Mouse (Mus musculus): Measurements from ENCODE around the gene Cdk19. TPM values are rescaled to one million over a fixed set of nuclear protein-coding genes. Genes with fewer than 3 reads are reported as not detected.

Cdk19 gene
- polyA plus RNA-seq, 1 experiment: 16.0 TPM

- Histone ChIP-seq H3K27me3 (ENCODE audit: control insufficient read depth, insufficient read depth, low read length, poor library complexity, severe bottlenecking) (no peaks in the 10 kb centered on the region), H3K9ac (ENCODE audit: low read depth, poor library complexity, severe bottlenecking) (0 out of 2 replicates have a peak overlapping the region, but pooled peaks have one; percentile 47), H3K4me3 (ENCODE audit: low read depth, low read length) (no peak overlapping the region), H3K27ac (ENCODE audit: insufficient read depth, low read length) (peak overlapping the region; percentile 28; the same call in 1 of the 2 replicates), H3K9me3 (replicated peaks; ENCODE audit: control insufficient read depth, insufficient read depth, low read length, poor library complexity, severe bottlenecking) (no peaks in the 10 kb centered on the region), H3K36me3 (ENCODE audit: control insufficient read depth, insufficient read depth, low read length, poor library complexity, severe bottlenecking) (no peaks in the 10 kb centered on the region), H3K4me1 (ENCODE audit: control insufficient read depth, insufficient read depth, low read length) (peaks cover under 1% of the 10 kb centered on the region)
- TF ChIP-seq EP300 (IDR thresholded peaks at IDR 0.05; ENCODE audit: insufficient read depth, low read depth, low read length) (no peak), CTCF (IDR thresholded peaks at IDR 0.05; ENCODE audit: low read depth, low read length) (no peak), POLR2A (IDR thresholded peaks at IDR 0.05; ENCODE audit: insufficient read depth, low read length) (no peak)
Observed at GRCm38 (mm10) chr10:40354081-40354480, 14.7 kb downstream of the Cdk19 start.

- Histone ChIP-seq H3K4me1 (ENCODE audit: control insufficient read depth, insufficient read depth, low read length) (peaks cover 2% of the 10 kb centered on the region), H3K9ac (ENCODE audit: low read depth, poor library complexity, severe bottlenecking) (no peak overlapping the region), H3K4me3 (ENCODE audit: low read depth, low read length) (no peak overlapping the region), H3K9me3 (replicated peaks; ENCODE audit: control insufficient read depth, insufficient read depth, low read length, poor library complexity, severe bottlenecking) (no peaks in the 10 kb centered on the region), H3K36me3 (ENCODE audit: control insufficient read depth, insufficient read depth, low read length, poor library complexity, severe bottlenecking) (no peaks in the 10 kb centered on the region), H3K27me3 (ENCODE audit: control insufficient read depth, insufficient read depth, low read length, poor library complexity, severe bottlenecking) (no peaks in the 10 kb centered on the region), H3K27ac (ENCODE audit: insufficient read depth, low read length) (no peak overlapping the region)
- TF ChIP-seq CTCF (IDR thresholded peaks at IDR 0.05; ENCODE audit: low read depth, low read length) (no peak), EP300 (IDR thresholded peaks at IDR 0.05; ENCODE audit: insufficient read depth, low read depth, low read length) (no peak), POLR2A (IDR thresholded peaks at IDR 0.05; ENCODE audit: insufficient read depth, low read length) (no peak)
Observed at GRCm38 (mm10) chr10:40354556-40354955, 15.2 kb downstream of the Cdk19 start.

GRCm38 (mm10) chr10:40358166-40358565, 18.8 kb downstream of the Cdk19 start:
- no peak overlapping the region for H3K9ac ChIP-seq (ENCODE audit: low read depth, poor library complexity, severe bottlenecking)
- H3K9me3 ChIP-seq (replicated peaks; ENCODE audit: control insufficient read depth, insufficient read depth, low read length, poor library complexity, severe bottlenecking): no peaks in the 10 kb centered on the region
- peaks cover 2% of the 10 kb centered on the region for H3K4me1 ChIP-seq (ENCODE audit: control insufficient read depth, insufficient read depth, low read length)
- TF ChIP-seq POLR2A (IDR thresholded peaks at IDR 0.05; ENCODE audit: insufficient read depth, low read length) (no peak), CTCF (IDR thresholded peaks at IDR 0.05; ENCODE audit: low read depth, low read length) (no peak), EP300 (IDR thresholded peaks at IDR 0.05; ENCODE audit: insufficient read depth, low read depth, low read length) (no peak)
- H3K36me3 ChIP-seq (ENCODE audit: control insufficient read depth, insufficient read depth, low read length, poor library complexity, severe bottlenecking): no peaks in the 10 kb centered on the region
- H3K27me3 ChIP-seq (ENCODE audit: control insufficient read depth, insufficient read depth, low read length, poor library complexity, severe bottlenecking): no peaks in the 10 kb centered on the region
- no peak overlapping the region for H3K27ac ChIP-seq (ENCODE audit: insufficient read depth, low read length)
- H3K4me3 ChIP-seq (ENCODE audit: low read depth, low read length): no peak overlapping the region

- no peaks in the 10 kb centered on the region for H3K9me3 ChIP-seq (replicated peaks; ENCODE audit: control insufficient read depth, insufficient read depth, low read length, poor library complexity, severe bottlenecking)
- no peaks in the 10 kb centered on the region for H3K36me3 ChIP-seq (ENCODE audit: control insufficient read depth, insufficient read depth, low read length, poor library complexity, severe bottlenecking)
- H3K4me1 ChIP-seq (ENCODE audit: control insufficient read depth, insufficient read depth, low read length): peaks cover 2% of the 10 kb centered on the region
- TF ChIP-seq EP300 (IDR thresholded peaks at IDR 0.05; ENCODE audit: insufficient read depth, low read depth, low read length) (no peak), POLR2A (IDR thresholded peaks at IDR 0.05; ENCODE audit: insufficient read depth, low read length) (no peak)
- no peak overlapping the region for H3K9ac ChIP-seq (ENCODE audit: low read depth, poor library complexity, severe bottlenecking)
- H3K27me3 ChIP-seq (ENCODE audit: control insufficient read depth, insufficient read depth, low read length, poor library complexity, severe bottlenecking): no peaks in the 10 kb centered on the region
- peak overlapping the region; percentile 72 for H3K27ac ChIP-seq (ENCODE audit: insufficient read depth, low read length)
- 0 out of 2 replicates have a peak overlapping the region, but pooled peaks have one; percentile 12 for H3K4me3 ChIP-seq (ENCODE audit: low read depth, low read length)
Observed at GRCm38 (mm10) chr10:40359131-40359530, 19.8 kb downstream of the Cdk19 start.

- peaks cover 2% of the 10 kb centered on the region for H3K4me1 ChIP-seq (ENCODE audit: control insufficient read depth, insufficient read depth, low read length)
- H3K27me3 ChIP-seq (ENCODE audit: control insufficient read depth, insufficient read depth, low read length, poor library complexity, severe bottlenecking): no peaks in the 10 kb centered on the region
- no peak overlapping the region for H3K4me3 ChIP-seq (ENCODE audit: low read depth, low read length)
- no peak overlapping the region for H3K27ac ChIP-seq (ENCODE audit: insufficient read depth, low read length)
- no peaks in the 10 kb centered on the region for H3K9me3 ChIP-seq (replicated peaks; ENCODE audit: control insufficient read depth, insufficient read depth, low read length, poor library complexity, severe bottlenecking)
- no peaks in the 10 kb centered on the region for H3K36me3 ChIP-seq (ENCODE audit: control insufficient read depth, insufficient read depth, low read length, poor library complexity, severe bottlenecking)
- no peak overlapping the region for H3K9ac ChIP-seq (ENCODE audit: low read depth, poor library complexity, severe bottlenecking)
- TF ChIP-seq EP300 (IDR thresholded peaks at IDR 0.05; ENCODE audit: insufficient read depth, low read depth, low read length): peak; percentile 91
- no peak for TF ChIP-seq POLR2A (IDR thresholded peaks at IDR 0.05; ENCODE audit: insufficient read depth, low read length)
Observed at GRCm38 (mm10) chr10:40363004-40363403, 23.6 kb downstream of the Cdk19 start.

GRCm38 (mm10) chr10:40364642-40365361, 25.4 kb downstream of the Cdk19 start:
- no peak overlapping the region for H3K4me3 ChIP-seq (ENCODE audit: low read depth, low read length)
- TF ChIP-seq EP300 (IDR thresholded peaks at IDR 0.05; ENCODE audit: insufficient read depth, low read depth, low read length): 0 out of 2 replicates have a peak, but pooled peaks have one; percentile 60
- TF ChIP-seq CTCF (IDR thresholded peaks at IDR 0.05; ENCODE audit: low read depth, low read length): no peak
- H3K9ac ChIP-seq (ENCODE audit: low read depth, poor library complexity, severe bottlenecking): no peak overlapping the region
- no peaks in the 10 kb centered on the region for H3K36me3 ChIP-seq (ENCODE audit: control insufficient read depth, insufficient read depth, low read length, poor library complexity, severe bottlenecking)
- no peaks in the 10 kb centered on the region for H3K4me1 ChIP-seq (ENCODE audit: control insufficient read depth, insufficient read depth, low read length)
- peak overlapping the region; percentile 43; the same call in 1 of the 2 replicates for H3K27ac ChIP-seq (ENCODE audit: insufficient read depth, low read length)
- no peaks in the 10 kb centered on the region for H3K27me3 ChIP-seq (ENCODE audit: control insufficient read depth, insufficient read depth, low read length, poor library complexity, severe bottlenecking)
- no peaks in the 10 kb centered on the region for H3K9me3 ChIP-seq (replicated peaks; ENCODE audit: control insufficient read depth, insufficient read depth, low read length, poor library complexity, severe bottlenecking)

Data from ES-Bruce4 (cell line).